Mouse (Mus musculus): ENCODE measurements around the gene Gspt1. TPM values are rescaled to one million over a fixed set of nuclear protein-coding genes. Genes with fewer than 3 reads are reported as not detected.

The Gspt1 gene
- polyA plus RNA-seq, 1 experiment from 2014 or later: 53.0 TPM

- no peaks in the 10 kb centered on the region for H3K27me3 ChIP-seq (replicated peaks; ENCODE audit: control insufficient read depth, insufficient read depth, low read length)
- no peak overlapping the region for H3K27ac ChIP-seq (ENCODE audit: low read length)
- no peak overlapping the region for H3K9ac ChIP-seq (ENCODE audit: low read depth, low read length)
- H3K4me3 ChIP-seq (ENCODE audit: low read length): no peak overlapping the region
- no peak overlapping the region for H3K4me2 ChIP-seq (ENCODE audit: low read depth, low read length)
- no peaks in the 10 kb centered on the region for H3K4me1 ChIP-seq (ENCODE audit: control insufficient read depth, insufficient read depth, low read length)
- 92% methylated on average over 2 of the region's 2 CpGs for WGBS
- no peak for ATAC-seq
- peaks cover 27% of the 10 kb centered on the region for H3K36me3 ChIP-seq (ENCODE audit: control insufficient read depth, insufficient read depth, low read length)
- no peaks in the 10 kb centered on the region for H3K9me3 ChIP-seq (ENCODE audit: control insufficient read depth, low read length)
Measured at GRCm38 (mm10) chr16:11193231-11193630, 60.9 kb downstream of the Gspt1 start.

GRCm38 (mm10) chr16:11190150-11190549 is 64.0 kb downstream of the Gspt1 start:
- Histone ChIP-seq H3K9me3 (ENCODE audit: control insufficient read depth, low read length) (no peaks in the 10 kb centered on the region), H3K27ac (ENCODE audit: low read length) (no peak overlapping the region), H3K27me3 (replicated peaks; ENCODE audit: control insufficient read depth, insufficient read depth, low read length) (no peaks in the 10 kb centered on the region), H3K4me1 (ENCODE audit: control insufficient read depth, insufficient read depth, low read length) (no peaks in the 10 kb centered on the region), H3K9ac (ENCODE audit: low read depth, low read length) (no peak overlapping the region), H3K4me2 (ENCODE audit: low read depth, low read length) (no peak overlapping the region), H3K36me3 (ENCODE audit: control insufficient read depth, insufficient read depth, low read length) (peaks cover 17% of the 10 kb centered on the region), H3K4me3 (ENCODE audit: low read length) (no peak overlapping the region)
- 87% methylated on average over 7 of the region's 7 CpGs for WGBS
- no peak for ATAC-seq

GRCm38 (mm10) chr16:11177404-11177803 is 76.7 kb downstream of the Gspt1 start:
- H3K4me3 ChIP-seq (ENCODE audit: low read length): no peak overlapping the region
- H3K4me2 ChIP-seq (ENCODE audit: low read depth, low read length): no peak overlapping the region
- no peaks in the 10 kb centered on the region for H3K27me3 ChIP-seq (replicated peaks; ENCODE audit: control insufficient read depth, insufficient read depth, low read length)
- H3K27ac ChIP-seq (ENCODE audit: low read length): no peak overlapping the region
- 71% methylated on average over 2 of the region's 2 CpGs for WGBS
- no peak for ATAC-seq
- H3K9me3 ChIP-seq (ENCODE audit: control insufficient read depth, low read length): no peaks in the 10 kb centered on the region
- H3K9ac ChIP-seq (ENCODE audit: low read depth, low read length): no peak overlapping the region
- H3K4me1 ChIP-seq (ENCODE audit: control insufficient read depth, insufficient read depth, low read length): peaks cover 24% of the 10 kb centered on the region; the same call in 1 of the 2 replicates
- no peaks in the 10 kb centered on the region for H3K36me3 ChIP-seq (ENCODE audit: control insufficient read depth, insufficient read depth, low read length)

- ATAC-seq: no peak
- no peaks in the 10 kb centered on the region for H3K9me3 ChIP-seq (ENCODE audit: control insufficient read depth, low read length)
- H3K9ac ChIP-seq (ENCODE audit: low read depth, low read length): peak overlapping the region; percentile 95
- H3K27ac ChIP-seq (ENCODE audit: low read length): peak overlapping the region; percentile 64
- no peaks in the 10 kb centered on the region for H3K36me3 ChIP-seq (ENCODE audit: control insufficient read depth, insufficient read depth, low read length)
- peaks cover 24% of the 10 kb centered on the region; the same call in 1 of the 2 replicates for H3K4me1 ChIP-seq (ENCODE audit: control insufficient read depth, insufficient read depth, low read length)
- H3K27me3 ChIP-seq (replicated peaks; ENCODE audit: control insufficient read depth, insufficient read depth, low read length): no peaks in the 10 kb centered on the region
- H3K4me3 ChIP-seq (ENCODE audit: low read length): peak overlapping the region; percentile 97
- WGBS: 5% methylated on average over 4 of the region's 4 CpGs
- H3K4me2 ChIP-seq (ENCODE audit: low read depth, low read length): peak overlapping the region; percentile 88
Measured at GRCm38 (mm10) chr16:11176884-11177244, 77.3 kb downstream of the Gspt1 start.

- WGBS: under 1% methylated on average over 50 of the region's 57 CpGs
Measured at GRCm38 (mm10) chr16:11176208-11176883, 77.8 kb downstream of the Gspt1 start, which contains the start of gene Zc3h7a. Gene Zc3h7a (minus strand): TSS chr16:11176393.

GRCm38 (mm10) chr16:11175489-11176207 is 78.5 kb downstream of the Gspt1 start:
- no peaks in the 10 kb centered on the region for H3K27me3 ChIP-seq (replicated peaks; ENCODE audit: control insufficient read depth, insufficient read depth, low read length)
- peaks cover 24% of the 10 kb centered on the region; the same call in 1 of the 2 replicates for H3K4me1 ChIP-seq (ENCODE audit: control insufficient read depth, insufficient read depth, low read length)
- peak overlapping the region; percentile 94 for H3K27ac ChIP-seq (ENCODE audit: low read length)
- no peaks in the 10 kb centered on the region for H3K9me3 ChIP-seq (ENCODE audit: control insufficient read depth, low read length)
- under 1% methylated on average over 72 of the region's 72 CpGs for WGBS
- H3K36me3 ChIP-seq (ENCODE audit: control insufficient read depth, insufficient read depth, low read length): no peaks in the 10 kb centered on the region
- peak overlapping the region; percentile 97 for H3K4me3 ChIP-seq (ENCODE audit: low read length)
- peak; percentile 79 for ATAC-seq
- H3K4me2 ChIP-seq (ENCODE audit: low read depth, low read length): peak overlapping the region; percentile 74
- peak overlapping the region; percentile 95 for H3K9ac ChIP-seq (ENCODE audit: low read depth, low read length)

More at GRCm38 (mm10) chr16:11176208-11176883, 77.8 kb downstream of the Gspt1 start, which contains the start of gene Zc3h7a:
- no peaks in the 10 kb centered on the region for H3K27me3 ChIP-seq (replicated peaks; ENCODE audit: control insufficient read depth, insufficient read depth, low read length)
- no peaks in the 10 kb centered on the region for H3K9me3 ChIP-seq (ENCODE audit: control insufficient read depth, low read length)
- peaks cover 24% of the 10 kb centered on the region; the same call in 1 of the 2 replicates for H3K4me1 ChIP-seq (ENCODE audit: control insufficient read depth, insufficient read depth, low read length)
- ATAC-seq: peak; percentile 96
- no peaks in the 10 kb centered on the region for H3K36me3 ChIP-seq (ENCODE audit: control insufficient read depth, insufficient read depth, low read length)
- peak within 1 kb of the TSS; percentile 97 for H3K4me3 ChIP-seq (ENCODE audit: low read length)
- peak within 1 kb of the TSS; percentile 94 for H3K27ac ChIP-seq (ENCODE audit: low read length)
- H3K4me2 ChIP-seq (ENCODE audit: low read depth, low read length): peak within 1 kb of the TSS; percentile 88
- H3K9ac ChIP-seq (ENCODE audit: low read depth, low read length): peak within 1 kb of the TSS; percentile 95

- peak overlapping the region; percentile 95 for H3K9ac ChIP-seq (ENCODE audit: low read depth, low read length)
- WGBS: 11% methylated on average over 9 of the region's 9 CpGs
Measured at GRCm38 (mm10) chr16:11175100-11175488, 79.0 kb downstream of the Gspt1 start.

GRCm38 (mm10) chr16:11174671-11175081 is 79.4 kb downstream of the Gspt1 start:
- ATAC-seq: no peak
- H3K4me1 ChIP-seq (ENCODE audit: control insufficient read depth, insufficient read depth, low read length): peaks cover 24% of the 10 kb centered on the region; the same call in 1 of the 2 replicates
- no peaks in the 10 kb centered on the region for H3K27me3 ChIP-seq (replicated peaks; ENCODE audit: control insufficient read depth, insufficient read depth, low read length)
- 11% methylated on average over 10 of the region's 10 CpGs for whole genome bisulfite sequencing
- peak overlapping the region; percentile 97 for H3K4me3 ChIP-seq (ENCODE audit: low read length)
- H3K27ac ChIP-seq (ENCODE audit: low read length): peak overlapping the region; percentile 94; the same call in 1 of the 2 replicates
- peak overlapping the region; percentile 74 for H3K4me2 ChIP-seq (ENCODE audit: low read depth, low read length)
- no peaks in the 10 kb centered on the region for H3K9me3 ChIP-seq (ENCODE audit: control insufficient read depth, low read length)
- no peaks in the 10 kb centered on the region for H3K36me3 ChIP-seq (ENCODE audit: control insufficient read depth, insufficient read depth, low read length)
- H3K9ac ChIP-seq (ENCODE audit: low read depth, low read length): peak overlapping the region; percentile 95; the same call in 1 of the 2 replicates

More at GRCm38 (mm10) chr16:11175100-11175488, 79.0 kb downstream of the Gspt1 start:
- peak overlapping the region; percentile 74 for H3K4me2 ChIP-seq (ENCODE audit: low read depth, low read length)
- H3K27ac ChIP-seq (ENCODE audit: low read length): peak overlapping the region; percentile 94
- H3K9me3 ChIP-seq (ENCODE audit: control insufficient read depth, low read length): no peaks in the 10 kb centered on the region
- H3K4me3 ChIP-seq (ENCODE audit: low read length): peak overlapping the region; percentile 97
- no peak for ATAC-seq
- peaks cover 24% of the 10 kb centered on the region; the same call in 1 of the 2 replicates for H3K4me1 ChIP-seq (ENCODE audit: control insufficient read depth, insufficient read depth, low read length)
- H3K27me3 ChIP-seq (replicated peaks; ENCODE audit: control insufficient read depth, insufficient read depth, low read length): no peaks in the 10 kb centered on the region
- no peaks in the 10 kb centered on the region for H3K36me3 ChIP-seq (ENCODE audit: control insufficient read depth, insufficient read depth, low read length)

GRCm38 (mm10) chr16:11171679-11172078 is 82.4 kb downstream of the Gspt1 start:
- H3K4me3 ChIP-seq (ENCODE audit: low read length): no peak overlapping the region
- no peaks in the 10 kb centered on the region for H3K9me3 ChIP-seq (ENCODE audit: control insufficient read depth, low read length)
- 78% methylated on average over 6 of the region's 6 CpGs for WGBS
- no peak overlapping the region for H3K4me2 ChIP-seq (ENCODE audit: low read depth, low read length)
- no peaks in the 10 kb centered on the region for H3K27me3 ChIP-seq (replicated peaks; ENCODE audit: control insufficient read depth, insufficient read depth, low read length)
- no peak overlapping the region for H3K27ac ChIP-seq (ENCODE audit: low read length)
- ATAC-seq: no peak
- H3K9ac ChIP-seq (ENCODE audit: low read depth, low read length): no peak overlapping the region
- H3K4me1 ChIP-seq (ENCODE audit: control insufficient read depth, insufficient read depth, low read length): peaks cover 20% of the 10 kb centered on the region; the same call in 1 of the 2 replicates
- H3K36me3 ChIP-seq (ENCODE audit: control insufficient read depth, insufficient read depth, low read length): no peaks in the 10 kb centered on the region

Data from intestine, embryonic 16.5 days (tissue).